Mouse (Mus musculus): Measurements from ENCODE around the gene Cog7.

Gene Cog7

GRCm38 (mm10) chr7:121899311-121899710 lies 82.2 kb downstream of the Cog7 start:
- DNase-seq (ENCODE audit: low read depth, low spot score), result no peak

GRCm38 (mm10) chr7:121896689-121897088 lies 84.8 kb downstream of the Cog7 start:
- no peak for DNase-seq (ENCODE audit: low read depth, low spot score)

- no peak for DNase-seq (ENCODE audit: low read depth, low spot score)
These were observed 90.7 kb downstream of the Cog7 start for GRCm38 (mm10) chr7:121890636-121891360.

- no peak for DNase-seq (ENCODE audit: low read depth, low spot score)
These were observed 101.3 kb downstream of the Cog7 start for GRCm38 (mm10) chr7:121880246-121880645.

GRCm38 (mm10) chr7:121874784-121875183 lies 106.7 kb downstream of the Cog7 start:
- no peak for DNase-seq (ENCODE audit: low read depth, low spot score)

DNA sequence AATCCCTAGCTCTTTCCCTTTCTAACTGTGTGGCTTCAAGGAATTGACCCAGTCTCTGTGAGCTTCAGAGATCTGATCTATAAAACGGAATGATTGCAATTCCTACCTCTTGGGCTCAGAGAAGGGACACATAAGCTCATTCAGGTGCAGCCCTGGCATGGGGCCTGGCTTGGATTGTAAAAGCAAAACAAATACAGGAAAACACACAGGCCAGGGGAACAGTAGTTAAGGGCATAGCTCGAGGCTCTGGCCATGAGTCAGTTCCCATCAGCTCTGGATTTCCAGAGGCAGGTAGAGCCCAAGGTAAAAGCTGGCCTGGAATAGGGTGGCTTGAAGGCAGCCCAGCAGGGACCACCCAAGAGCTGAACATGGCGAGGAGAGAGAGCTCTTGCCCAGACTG lies 107.5 kb downstream of the Cog7 start:
- no peak for DNase-seq (ENCODE audit: low read depth, low spot score)

DNA sequence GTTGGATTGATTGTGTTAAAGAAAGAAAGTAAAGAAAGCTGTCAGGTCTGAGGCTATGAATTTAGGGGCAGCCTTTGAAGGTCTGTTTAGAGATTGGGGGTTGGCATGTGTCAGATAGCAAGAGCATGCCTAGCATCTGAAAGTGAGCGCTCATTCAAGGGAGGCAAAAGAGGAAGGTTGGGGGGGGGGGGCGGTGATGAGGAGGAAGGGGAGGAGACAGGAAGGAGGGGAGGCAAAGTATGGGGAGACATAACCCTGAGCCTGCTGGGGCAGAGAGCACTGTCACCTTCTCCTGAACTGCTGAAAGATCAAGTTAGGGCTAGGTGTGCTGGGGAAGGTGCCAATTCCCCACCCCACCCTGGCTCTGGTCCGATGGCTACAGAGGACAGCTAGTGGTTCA lies 109.9 kb downstream of the Cog7 start:
- no peak for DNase-seq (ENCODE audit: low read depth, low spot score)

GRCm38 (mm10) chr7:121864858-121865585 lies 116.5 kb downstream of the Cog7 start, which contains the start of gene Scnn1b:
TSS of gene Scnn1b (plus strand) at chr7:121865038.
- DNase-seq (ENCODE audit: low read depth, low spot score), result no peak

DNA sequence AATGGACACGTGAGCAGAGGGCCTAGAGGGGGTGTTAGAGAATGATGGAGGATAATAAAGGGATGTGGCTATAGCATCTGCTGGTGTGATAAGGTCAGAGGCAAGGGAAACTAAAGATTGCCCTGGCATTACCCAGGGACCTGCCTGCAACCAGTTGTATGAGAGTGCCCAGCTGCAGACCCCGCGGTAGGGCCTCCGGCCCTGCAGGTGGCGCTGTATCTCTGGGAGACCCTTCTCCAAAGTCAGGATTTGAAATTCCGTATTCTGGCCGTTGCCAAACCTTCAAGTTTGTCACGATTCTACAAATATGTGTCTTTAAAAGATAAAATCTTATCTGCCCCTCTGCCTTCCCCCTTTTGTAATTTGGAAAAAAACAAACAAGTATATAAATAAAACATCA lies 122.6 kb downstream of the Cog7 start:
- no peak for DNase-seq (ENCODE audit: low read depth, low spot score)

- DNase-seq (ENCODE audit: low read depth, low spot score), result no peak
These were observed 124.2 kb downstream of the Cog7 start for GRCm38 (mm10) chr7:121857177-121857884.

DNA sequence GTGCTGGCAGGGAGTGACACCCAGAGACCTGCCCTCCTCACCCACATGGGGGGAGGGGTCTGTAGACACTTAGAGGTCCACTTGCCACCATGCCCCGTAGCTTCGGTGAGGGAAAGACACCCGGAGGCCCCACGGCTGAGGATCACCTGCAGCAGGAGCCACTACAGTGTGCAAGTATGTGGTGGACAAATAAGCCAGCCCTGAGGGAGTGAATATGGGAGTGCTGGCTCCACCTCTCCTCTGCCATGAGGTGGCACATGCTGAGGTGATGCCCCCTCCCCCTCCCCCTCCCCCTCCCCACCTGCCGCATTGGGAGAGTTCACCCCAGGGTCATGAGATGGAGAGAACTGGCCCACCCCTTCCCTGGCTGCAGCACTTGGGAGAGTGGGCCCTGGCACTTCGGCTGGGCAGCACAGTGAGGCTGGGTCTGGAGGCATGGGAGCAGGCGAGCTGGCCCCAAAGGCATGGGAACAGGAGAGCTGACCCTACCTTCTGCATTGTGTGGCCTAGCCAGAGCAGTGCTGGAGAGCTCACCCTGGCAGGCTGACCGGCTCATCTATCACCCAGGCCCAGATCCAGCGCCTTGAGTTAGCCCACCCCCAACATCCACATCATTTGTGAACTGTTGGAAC lies 132.9 kb downstream of the Cog7 start:
- no peak for DNase-seq (ENCODE audit: low read depth, low spot score)

DNA sequence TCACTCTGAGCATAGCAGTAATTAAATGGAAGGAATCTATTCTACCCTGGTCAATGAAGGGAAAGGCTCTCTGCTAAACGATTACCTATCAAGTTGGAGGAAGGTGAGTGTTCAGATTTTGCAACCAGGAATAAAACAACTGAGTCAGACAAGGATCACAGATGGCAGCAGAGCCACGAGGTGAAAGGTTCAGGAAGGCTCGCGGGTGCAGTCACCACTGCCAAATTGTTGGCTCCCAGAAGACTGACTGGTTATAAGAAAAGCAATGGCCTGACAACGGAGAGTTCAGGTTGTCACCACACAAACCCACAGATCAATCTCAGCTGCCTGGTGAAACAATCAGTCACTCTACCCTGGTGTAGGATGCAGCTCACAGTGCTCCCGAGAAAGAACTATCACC lies 135.5 kb downstream of the Cog7 start:
- DNase-seq (ENCODE audit: low read depth, low spot score), result no peak

DNA sequence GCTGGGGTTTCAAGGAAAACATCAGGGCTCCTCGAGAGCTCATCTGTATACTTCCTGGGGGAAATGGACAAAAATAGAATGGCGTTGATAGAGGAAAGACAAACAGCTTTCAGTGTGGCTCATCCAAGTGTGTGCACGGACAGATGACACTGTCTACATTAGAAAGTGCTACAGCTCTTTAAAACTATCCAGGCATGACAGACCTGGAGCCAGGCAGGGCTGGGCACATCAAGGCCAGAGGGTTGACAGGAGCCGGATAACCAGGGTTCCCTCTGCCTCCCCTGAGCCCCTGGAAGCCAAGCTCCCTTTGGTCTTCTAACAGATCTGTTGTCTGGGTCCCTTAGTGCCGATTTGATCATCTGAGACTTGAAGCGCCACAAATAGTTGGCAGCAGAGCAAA lies 139.3 kb downstream of the Cog7 start:
- DNase-seq (ENCODE audit: low read depth, low spot score), result no peak

DNA sequence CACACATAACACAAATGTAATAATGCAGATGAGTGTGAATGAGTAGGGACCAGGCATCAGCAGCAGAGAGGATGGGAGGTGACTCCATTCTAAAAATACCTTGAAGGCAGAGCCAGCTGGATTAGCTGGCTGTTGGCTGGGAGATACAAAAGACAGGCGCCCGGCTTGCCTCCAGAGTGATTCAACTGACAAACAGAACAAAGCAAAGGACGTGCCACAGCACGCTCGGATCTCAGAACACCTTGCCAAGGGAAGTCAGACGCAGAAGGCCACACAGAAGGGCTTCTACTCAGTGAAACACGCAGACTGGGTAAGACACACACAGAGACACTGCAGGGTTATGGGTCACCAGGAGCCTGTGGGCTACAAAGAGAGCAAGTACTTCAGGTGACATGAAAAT lies 140.7 kb downstream of the Cog7 start:
- DNase-seq (ENCODE audit: low read depth, low spot score), result no peak

DNA sequence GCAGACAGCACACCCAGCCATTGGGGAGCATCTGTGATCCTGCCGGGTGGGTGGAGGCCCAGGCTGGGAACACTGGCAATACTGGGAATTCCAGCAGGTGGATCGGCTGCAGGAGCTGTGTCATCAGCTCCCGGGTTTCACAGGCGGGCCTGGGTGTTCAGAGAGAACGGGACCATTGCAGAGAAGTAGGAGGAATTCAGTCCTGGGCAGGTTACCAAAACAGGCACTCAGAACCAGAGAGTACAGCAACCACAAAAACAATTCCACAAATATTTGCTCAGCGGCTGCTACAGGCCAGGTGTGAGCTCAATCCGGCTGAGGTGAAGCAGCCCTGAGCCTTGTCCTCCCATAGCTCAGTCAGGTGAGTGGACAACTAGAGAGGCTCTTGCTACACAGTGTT lies 144.7 kb downstream of the Cog7 start:
- no peak for DNase-seq (ENCODE audit: low read depth, low spot score)

DNA sequence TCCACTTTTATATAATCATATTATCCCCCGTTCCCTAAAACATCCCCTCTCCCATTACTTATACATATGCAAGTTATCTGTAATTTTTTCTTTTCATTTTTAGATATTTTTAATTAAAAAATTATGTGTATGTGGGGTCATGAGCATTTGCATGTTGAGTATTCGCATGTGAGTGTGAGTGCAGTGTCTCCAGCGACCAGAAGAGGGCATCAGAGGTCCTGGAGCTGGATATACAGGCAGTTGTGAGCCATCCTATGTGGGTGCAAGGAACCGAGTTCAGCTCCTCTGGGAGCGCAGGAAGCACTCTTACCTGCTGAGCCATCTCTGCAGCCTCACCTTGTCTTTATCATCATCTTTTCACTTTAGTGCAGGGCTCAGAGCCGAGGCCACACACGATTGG lies 146.1 kb downstream of the Cog7 start:
- DNase-seq (ENCODE audit: low read depth, low spot score), result no peak
